Mouse (Mus musculus): ENCODE data around the gene Gm49337.

Gene Gm49337

DNA sequence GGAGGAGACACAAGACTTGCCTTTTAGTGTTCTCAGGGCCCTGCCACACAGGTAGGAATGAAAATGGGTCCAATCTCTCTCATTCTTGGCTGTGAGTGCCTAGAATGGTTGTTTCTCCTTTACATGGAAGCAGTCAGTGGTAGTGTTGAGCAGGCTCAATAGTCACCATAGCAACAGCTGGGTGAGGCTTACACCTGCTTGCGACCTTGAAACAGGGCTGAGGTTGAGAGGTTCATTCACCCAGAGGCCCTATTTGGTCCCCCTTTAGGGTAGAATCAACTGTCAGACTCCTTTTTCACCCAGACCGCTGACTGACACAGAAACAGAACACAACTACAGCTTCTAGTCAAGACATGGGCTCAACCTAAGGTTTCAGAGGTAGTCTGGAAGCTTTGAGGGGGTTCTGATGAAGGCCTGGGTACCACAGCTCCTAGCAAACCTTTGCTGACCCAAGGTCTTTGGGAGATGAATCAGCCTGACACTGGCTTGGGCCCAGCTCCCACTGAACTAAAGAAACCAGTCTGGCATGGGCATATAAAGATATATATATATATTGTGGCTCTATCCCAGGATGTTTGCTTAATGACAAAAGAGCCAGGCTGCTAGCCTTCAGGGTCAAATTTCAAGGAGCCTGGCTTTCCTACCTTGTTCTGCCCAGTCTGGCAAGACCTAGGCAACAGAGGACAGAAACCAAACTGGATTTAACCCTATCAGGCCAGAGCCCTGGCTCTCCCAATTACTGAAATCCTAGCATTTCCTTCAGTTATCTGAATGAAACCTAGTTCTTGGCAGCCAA lies 8.2 kb upstream of the Gm49337 start:
- no peak for DNase-seq

DNA sequence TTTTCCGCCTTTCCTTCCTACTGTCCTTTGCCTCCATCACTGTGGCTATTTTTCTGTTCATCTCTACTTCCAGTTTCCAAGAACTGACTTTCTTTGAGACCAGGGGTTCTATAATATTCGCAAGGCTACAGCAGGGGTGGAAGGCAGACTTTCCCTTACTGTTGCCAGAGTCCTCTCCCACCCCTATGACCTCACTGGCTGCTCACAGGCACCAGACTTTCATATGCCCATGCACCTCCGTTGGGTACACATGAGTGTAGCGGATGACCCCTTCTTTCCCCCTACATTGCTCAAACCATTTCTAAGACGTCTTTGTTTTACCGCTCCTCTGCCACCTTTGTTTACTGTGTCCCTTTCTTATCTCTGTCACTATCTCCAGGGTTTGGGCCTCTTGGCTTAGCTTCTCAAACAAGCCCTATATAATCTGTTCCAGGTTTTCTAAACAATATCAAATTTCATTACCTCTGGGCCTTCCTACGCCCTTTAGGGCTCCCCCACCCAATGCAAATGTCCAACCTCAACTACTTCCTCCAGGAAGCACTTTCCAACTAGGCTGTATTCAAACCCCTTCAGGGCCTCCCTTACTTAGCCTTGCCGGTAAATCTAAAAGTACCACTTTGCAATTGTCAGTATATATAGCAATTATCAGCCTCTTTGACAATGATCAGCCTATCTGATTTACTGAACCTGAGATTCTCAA lies 7.3 kb upstream of the Gm49337 start:
- DNase-seq = no peak

DNA sequence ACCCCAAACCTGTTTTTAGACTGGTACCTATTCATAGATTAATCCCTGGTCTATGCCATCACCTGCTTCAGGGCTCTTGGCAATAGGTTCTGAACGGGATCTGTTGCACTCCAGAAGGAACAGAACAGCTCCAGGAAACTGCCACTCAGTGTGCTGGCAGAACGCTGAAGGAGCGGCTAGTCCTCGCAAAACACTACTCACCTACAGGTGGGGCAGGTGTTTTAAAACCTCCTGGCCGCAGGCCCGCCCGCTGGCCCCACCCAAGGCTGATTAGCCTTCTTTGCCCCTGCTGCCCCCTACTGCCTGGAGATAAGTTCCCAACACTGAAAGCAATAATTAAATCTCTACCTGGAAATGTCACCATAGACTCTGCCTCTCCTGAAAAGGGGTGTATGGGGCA lies 5.8 kb upstream of the Gm49337 start, which contains the start of gene Tspan1:
TSS of gene Tspan1 (minus strand) at position 198 of the 400 bp plus-strand sequence.
- peak; percentile 21 for DNase-seq

DNA sequence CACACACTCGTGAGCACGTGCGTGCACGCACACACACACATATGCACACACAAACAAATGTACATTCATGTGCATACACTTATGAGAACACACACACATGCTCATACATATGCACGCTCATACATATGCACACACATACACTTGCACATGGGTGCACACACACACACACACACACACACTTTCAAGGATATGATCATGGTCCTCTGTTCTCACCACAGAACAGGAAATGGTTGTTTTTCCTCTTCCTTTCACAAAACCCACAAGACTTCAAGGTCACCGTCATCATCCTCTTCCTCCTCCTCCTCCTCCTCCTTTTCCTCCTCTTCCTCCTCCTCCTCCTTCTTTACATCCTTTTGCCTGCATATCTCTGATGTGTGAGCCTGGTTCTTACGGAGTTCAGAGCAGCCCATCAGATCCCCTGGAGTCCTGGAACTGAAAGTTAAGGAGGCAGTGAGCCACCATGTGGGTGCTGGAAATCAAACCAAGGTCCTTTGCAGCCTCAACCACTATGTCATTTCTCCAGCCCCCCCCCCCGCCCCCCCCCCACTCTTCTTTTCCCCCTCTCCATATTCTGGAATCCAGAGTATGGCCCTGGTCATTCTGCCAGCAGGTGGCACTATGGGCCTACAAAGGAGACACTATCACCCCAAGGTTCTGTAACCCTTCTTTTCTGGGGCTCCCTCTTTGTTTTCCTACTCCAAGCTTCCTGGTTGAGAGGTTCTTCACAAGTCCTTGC lies 4.4 kb upstream of the Gm49337 start:
- peak; percentile 71 for DNase-seq

DNA sequence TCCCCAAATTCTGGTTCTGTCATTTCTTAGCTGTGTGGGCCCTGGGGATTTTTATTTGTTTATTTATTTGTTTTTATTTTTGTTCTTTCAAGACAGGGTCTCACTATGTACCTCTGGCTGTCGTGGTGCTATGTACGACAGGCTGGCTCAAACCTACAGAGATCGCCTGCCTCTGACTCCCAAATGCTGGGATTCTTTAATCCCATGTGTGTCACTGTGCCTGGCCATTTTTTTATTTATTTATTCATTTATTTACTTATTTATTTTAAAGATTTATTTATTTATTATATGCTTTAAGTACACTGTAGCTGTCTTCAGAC lies 3.9 kb upstream of the Gm49337 start:
- DNase-seq = no peak

DNA sequence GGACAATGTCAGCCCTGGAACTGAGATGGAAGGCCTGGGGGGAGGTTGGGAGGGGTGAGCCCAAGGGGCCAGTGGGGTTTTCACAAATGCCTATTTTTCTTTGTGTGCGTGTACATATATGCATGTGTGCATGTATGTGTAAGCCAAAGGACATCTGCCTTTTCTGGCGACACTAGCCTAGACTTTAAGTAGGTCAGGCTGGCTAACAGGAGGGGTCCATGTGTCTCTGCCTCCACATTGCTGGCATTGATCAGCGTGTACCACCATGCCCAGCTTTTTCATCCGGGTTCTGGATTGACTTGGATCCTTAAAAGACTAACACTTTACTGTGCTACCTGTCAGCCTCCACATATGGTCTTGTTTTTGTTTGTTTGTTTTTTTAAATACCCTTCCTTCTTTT lies 568 bp downstream of the Gm49337 start:
- no peak for DNase-seq

DNA sequence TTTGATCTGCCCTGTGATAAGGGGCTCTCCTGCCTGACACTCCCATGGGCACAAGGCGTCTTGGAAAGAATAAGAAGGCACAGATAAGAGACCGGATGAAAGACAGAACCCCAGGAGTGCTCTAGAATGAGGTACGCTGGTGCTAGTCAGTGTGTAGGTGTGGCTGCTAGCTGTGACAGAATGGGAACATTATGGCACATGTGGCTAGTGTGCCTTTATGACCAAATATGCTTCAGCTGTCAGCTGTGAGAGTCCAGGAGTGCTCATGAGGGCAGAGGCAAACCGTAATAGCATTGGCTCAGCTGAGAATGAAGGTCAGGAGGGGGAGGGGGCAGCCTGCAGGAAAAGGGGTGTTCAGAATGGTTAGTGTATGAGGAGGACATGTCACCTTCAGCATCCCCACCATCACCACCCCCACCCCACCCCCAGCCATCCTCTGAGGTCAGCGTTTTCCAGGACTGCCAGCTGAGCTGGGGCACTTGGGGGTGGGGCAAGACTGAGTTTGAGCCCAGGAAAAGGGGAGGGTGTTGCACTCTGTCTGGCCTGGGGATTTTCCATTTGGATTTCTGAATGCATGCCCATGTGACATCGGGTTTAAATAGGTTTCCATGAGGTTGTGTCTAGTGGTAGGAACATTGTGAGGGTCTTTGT lies 1.4 kb downstream of the Gm49337 start:
- DNase-seq = no peak

DNA sequence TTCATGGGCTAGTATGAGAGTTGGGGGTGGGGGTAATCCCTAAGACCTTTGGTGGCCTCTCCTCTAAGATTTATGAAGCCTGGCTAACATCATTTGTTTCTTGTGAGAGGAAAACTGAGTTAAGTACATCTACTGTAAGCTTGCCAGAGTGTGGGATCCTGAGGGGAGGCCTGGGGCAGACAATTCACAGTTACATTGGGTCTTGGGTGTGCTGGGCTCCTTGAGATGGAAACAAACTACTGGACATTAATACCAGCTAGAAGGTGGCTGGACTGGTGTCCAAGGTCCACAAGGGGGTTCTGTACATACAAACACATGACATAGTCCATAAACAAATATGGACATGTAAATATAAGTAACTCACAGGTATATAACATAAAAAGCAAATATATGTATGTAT lies 2.0 kb downstream of the Gm49337 start:
- no peak for DNase-seq

DNA sequence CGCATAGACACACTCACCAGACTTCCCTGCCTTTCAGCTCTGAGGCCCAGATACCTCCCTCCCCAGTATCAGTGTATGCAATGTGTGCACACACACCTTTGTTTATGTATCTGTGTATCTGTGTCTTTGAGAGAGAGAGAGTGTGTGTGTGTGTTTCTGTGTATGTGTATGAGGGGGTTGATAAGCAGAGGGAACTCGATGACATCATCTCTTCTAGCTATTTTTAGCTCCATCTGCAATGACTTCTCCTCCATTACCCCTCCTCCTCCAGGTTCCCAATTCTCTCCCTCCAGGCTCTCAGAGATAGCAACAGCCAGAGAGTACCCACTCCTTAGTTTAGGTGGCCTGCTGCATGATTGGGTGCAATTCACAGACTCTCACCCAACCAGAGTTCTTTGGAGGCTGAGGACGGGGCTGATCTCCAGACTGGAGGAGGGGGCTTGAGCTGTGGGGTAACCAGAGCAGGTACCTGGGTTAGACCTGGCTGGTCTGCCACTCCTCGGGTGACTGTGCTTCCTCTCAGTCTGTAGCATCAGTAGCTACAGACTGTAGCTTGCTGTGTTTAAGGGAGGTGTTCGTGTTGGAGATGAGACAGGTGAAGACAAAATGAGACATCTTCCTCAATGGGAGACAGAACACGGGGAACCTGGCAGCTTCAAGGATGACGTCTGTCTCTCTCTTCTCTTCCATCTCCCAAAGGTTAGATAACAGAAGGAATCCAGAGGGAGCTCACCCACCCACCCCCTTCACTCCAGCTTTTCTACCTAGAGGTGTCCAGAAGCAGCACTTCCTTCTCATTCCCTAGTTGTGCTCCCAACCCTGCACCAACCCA lies 2.7 kb downstream of the Gm49337 start:
- DNase-seq = no peak

DNA sequence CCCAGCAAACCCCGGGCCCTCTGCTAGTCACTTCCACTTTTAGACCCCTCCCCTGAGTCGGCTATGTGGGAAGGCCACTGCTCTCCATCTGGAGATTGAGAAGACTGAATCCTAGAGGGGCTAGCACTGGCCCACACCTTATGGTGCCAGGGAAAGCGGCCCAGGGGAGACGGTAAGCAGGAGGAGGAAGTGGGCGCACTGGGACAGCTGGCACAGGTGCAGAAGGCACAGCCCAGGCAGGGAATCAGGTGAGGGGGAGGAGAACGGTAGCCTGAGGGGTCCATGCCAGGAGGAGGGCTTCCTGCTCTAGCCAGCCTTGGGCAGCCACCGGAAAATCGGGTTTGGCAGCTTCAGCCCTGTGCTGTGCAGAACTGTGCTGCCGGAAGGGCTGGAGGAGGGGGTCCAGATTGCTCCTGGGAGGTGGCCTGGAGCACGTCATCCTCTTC lies 3.4 kb downstream of the Gm49337 start:
- DNase-seq = peak; percentile 66

DNA sequence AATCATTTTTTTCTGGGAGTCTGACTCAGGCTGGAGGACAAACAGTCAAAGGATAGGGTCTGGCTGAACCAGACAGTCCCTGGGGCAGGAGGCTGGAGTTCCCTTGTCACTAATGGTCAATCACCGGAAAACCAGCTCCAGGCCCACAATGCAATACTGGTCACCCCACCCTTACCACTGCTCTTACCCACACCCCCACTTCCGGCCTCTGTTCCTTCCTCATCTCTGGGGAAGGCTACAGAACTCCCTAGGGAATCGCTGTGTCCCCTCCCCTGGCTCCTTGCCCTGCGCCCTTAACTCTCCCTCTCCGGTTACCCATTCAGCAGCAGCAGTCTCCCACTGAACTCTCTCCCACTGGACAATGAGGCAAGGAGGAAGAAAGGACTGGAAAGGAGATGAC lies 4.0 kb downstream of the Gm49337 start:
- no peak for DNase-seq

DNA sequence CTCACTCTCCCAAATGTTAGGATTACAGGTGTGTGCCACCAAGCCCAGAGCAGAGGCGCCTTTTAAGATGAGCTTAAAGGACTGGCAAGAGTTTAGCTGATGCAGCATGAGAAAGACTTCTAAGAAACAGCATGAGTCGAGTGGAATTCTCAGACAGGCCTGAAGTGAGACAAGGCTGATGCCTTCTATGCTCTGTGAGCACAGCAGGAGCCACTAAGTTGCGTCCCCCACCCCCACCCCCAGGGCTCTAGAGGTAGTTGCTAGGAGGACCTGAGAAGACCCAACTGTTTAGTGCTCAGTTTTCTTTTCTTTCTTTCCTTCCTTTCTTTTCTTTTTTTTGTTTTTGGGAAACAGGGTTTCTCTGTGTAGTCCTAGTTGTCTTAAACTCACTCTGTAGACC lies 8.9 kb downstream of the Gm49337 start:
- DNase-seq = no peak

DNA sequence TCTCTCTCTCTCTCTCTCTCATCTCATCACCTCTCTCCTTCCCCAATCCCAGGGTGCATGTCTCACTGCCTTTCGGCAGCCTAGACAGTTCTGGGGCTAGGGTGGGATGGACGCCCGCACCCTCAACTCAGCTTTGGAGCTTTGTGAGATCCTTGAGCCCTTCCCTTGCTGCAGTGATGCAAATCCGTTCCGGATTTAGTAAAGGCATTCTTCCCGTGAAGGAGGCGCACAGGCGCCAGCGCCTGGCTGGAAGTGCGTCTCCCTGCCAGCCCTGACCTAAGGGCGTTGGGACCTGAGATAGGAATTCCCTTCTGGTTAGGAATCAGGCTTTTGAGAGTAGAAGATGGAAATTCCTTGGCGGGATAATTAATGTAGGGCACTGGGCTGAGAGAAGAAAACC lies 9.6 kb downstream of the Gm49337 start:
- no peak for DNase-seq

DNA sequence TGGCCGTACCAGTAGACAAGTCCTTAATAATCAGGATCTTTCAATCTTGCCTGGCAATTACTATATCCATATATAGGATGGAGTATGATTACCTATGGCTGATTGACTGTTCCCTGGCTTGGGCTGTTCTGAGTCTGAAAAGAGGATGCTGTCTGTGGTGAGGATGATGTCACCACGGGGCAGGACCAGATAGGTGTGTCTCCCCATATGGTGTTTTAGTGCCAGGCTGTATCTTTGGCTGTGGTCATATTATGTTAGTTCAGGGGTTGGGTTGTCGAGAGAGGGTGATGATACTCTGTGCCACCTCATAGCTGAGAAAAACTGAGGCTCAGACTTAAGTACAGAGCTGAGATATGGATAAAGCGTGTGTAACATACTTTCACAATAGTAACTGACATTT lies 11.9 kb downstream of the Gm49337 start:
- DNase-seq = no peak

DNA sequence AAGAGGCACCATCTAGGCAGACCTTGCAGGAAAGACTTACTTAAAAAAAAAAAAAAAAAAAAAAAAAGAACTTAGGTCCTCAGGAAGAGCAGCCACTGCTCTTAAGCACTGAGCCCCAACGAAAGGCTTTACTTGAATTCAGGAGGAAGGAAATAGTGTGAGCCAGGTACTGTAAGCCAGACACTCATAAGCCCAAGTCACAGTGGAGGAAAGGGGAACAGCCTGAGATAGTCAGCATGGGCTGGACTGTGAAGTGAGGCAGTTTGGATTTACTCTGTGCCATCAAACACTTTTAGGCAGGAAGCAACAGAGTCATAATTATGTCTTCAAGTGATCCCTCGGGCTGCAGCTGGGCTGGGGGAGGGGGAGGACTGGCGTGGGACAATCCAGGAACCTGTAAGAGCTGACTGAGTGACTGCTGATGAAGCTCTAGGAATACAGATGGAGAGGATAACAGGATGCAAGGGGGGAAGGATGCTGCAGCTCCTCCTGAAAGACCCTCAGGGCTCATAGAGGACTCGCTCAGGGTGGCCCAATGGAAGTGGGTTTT lies 19.2 kb downstream of the Gm49337 start:
- no peak for DNase-seq

DNA sequence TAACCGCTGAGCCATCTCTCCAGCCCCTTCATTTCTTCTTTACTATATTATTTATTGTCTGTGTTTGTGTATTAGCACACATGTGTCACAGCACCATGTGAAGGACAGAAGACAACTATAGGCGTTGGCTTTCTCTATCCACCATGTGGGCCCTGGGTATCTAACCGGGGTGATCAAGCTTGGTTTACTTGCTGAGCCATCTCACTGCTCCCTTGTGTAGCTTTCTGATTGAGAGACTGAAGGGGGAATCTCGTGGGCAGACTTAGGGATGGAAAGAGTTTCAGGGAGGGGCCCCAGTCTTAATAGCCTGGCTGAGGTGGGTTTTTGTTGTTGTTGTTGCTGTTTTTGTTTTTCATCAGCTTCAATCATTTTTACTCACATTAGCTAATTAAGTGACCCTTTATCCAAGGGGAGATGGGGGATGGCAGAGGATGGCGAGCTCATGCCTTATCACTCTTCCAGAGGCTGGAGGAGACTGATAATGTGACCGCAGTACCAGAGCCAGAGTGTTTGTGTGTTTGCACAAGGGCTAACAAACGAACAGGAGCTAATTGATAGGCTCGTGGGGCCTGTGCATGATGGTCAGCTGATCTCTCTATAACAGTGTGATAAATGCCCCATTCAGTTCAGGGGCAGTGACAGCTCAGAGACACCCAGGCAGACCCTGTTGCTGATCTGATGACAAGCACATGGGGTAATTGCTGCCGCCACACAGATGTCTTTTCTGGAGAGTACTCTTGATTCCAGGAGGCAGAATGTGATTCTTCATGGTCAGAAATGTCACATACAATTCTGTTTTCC lies 20.6 kb downstream of the Gm49337 start:
- no peak for DNase-seq

DNA sequence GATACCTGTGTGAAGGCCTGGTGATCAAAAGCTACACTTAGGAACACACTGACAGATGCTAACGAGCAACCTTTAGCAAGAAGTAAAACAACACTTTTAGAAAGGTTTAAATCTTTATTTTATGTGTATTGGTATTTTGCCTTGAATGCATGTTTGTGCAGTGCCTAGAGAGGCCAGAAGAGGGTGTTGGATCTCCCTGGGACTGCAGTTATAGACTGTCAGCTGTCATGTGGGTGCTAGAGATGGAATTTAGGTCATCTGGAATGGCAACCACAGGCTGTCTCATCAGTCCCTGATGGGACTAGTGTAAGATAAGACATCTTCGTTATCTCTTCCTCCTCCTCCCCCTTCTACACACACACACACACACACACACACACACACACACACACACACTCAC lies 25.2 kb downstream of the Gm49337 start:
- DNase-seq = peak; percentile 38

DNA sequence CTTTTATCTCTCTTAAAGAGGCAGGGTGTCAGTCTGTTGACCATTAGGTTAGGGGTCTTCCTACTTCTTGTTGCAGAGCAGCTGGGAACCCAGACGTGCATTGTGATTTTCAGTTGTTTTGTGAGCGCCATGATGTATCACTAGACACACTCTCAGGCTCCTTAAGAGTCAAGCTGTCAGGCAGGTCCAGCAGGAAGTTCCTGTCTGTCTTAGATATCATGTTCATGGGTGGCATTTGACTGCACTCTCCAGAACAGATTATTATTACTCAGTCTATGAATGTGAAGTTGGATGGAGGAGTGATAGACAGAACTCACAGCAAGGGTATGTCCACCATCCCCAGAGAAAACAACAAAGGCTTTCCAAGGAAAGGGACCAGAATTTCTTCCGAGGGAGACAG lies 31.2 kb downstream of the Gm49337 start:
- no peak for DNase-seq

DNA sequence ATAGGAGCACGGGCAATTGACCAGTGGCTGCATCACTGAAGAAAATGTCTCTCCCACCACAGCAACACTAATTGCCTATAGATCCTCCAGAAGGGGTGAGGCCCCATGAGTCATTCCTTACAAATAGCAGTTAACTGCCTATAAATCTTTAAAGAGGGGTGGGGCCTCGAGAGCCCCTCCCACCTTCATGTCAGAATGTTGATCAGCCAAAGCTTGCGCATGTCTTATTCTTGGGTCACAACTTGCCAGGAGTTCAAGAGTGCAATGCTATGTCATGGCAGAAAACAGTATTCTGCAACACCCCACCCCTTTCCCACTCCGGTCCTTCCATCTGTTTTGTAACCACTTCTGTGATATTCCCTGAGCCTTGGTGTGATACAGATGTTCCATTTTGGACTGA lies 33.3 kb downstream of the Gm49337 start:
- no peak for DNase-seq

DNA sequence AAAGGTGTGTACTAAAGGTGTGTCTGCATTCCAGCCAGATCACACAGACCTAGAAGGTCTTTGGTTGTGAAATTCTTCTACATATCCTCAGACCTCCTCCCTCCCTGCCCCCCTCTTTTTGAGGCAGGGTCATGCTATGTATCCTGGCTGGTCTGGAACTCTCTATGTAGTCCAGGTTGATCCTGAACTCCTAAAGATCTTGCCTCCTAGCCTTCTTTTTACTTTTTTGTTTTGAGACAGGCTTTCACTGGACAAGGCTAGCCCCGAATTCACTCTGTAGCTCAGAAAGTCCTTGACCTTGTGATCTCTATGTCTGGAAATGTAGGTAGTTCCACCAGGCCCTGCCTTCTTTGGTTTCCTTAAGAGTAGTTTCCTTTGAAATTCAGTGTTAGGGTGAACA lies 35.7 kb downstream of the Gm49337 start:
- no peak for DNase-seq

DNA sequence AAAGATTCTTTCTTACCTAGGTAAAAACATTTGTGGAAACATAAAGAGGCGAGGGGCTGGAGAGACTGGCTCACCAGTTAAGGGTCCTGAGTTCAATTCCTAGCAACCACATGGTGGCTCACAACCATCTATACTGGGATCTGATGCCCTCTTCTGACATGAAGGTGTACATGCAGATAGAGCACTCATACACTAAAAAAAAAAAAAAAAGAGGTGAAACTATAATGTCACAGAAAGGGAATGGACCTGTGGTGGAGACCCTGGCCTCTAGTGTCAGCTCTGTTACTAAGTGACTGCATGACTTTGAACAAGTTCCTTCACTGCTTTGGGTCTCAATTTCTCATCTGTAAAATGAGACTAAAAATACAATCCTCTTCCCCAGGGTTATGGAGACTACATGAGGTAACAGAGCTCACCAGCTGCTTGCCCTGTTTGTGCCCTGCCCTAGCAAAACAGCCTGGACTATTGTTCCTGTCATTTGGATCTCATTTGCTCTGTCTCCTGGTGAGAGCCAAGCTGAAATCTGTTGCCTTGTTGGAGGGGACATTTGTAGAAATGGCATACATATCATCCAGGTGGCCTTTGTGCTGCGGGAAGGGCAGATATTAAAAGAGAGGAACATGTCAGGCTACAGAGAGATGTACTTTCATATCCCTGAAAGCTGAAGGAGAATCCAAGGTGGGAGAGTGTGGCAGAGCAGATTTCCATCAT lies 42.9 kb downstream of the Gm49337 start:
- DNase-seq = no peak
